Mouse (Mus musculus): ENCODE measurements around the gene Bahd1.

DNA sequence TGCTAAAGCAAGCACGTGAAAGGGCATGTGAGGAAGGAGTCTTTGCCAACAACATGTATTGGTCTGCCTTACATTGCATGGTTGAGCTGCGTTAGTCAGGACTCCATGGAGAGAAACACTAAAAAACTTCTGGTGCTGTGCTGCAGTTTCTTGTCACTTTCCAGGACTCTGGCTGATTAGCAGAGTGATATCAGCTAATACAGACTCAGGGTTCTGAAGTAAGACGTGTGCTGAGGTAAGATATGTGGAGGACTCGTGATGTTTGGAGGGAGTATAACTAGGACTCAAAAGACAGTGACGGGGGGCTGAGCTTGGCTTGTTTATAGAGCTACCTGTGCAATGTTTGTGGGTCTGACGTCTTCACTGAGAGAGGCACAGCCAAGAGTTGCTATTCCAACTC is 43.1 kb downstream of the Bahd1 start:
- no peak for TF ChIP-seq TAL1 (IDR thresholded peaks at IDR 0.05; ENCODE audit: low read length)
- no peak for TF ChIP-seq GATA1 (IDR thresholded peaks at IDR 0.05; ENCODE audit: low read length)

Measured in erythroblast, embryonic 14.5 days (primary cell).